Mouse (Mus musculus) erythroblast, embryonic 14.5 days (primary cell): ENCODE measurements around the gene Rps6kb1. TPM values are rescaled to one million over a fixed set of nuclear protein-coding genes. Genes with fewer than 3 reads are reported as not detected.

Experiments
- H3K27me3 ChIP-seq: 2 replicates; pipeline ENCODE4 v1.6.1; 2012; ENCODE audit warnings: inconsistent platforms; ENCODE audit not compliant: control insufficient read depth
- H3K36me3 ChIP-seq: 2 replicates; pipeline ENCODE4 v1.6.1; 2012; ENCODE audit warnings: mild to moderate bottlenecking, inconsistent platforms; ENCODE audit not compliant: control insufficient read depth
- H3K4me1 ChIP-seq: 2 replicates; pipeline ENCODE4 v1.6.1; 2012; ENCODE audit warnings: inconsistent platforms; ENCODE audit not compliant: control insufficient read depth
- H3K4me3 ChIP-seq: replicated peaks from 2 replicates; pipeline ENCODE3; 2012; ENCODE audit warnings: moderate library complexity, mild to moderate bottlenecking, inconsistent platforms
- H3K9me3 ChIP-seq: 2 replicates; pipeline ENCODE4 v1.6.1; 2012; ENCODE audit warnings: low read length, inconsistent platforms, mixed read lengths; ENCODE audit not compliant: control insufficient read depth
- GATA1 ChIP-seq: IDR thresholded peaks from 2 replicates; pipeline ENCODE4 v1.6.1; 2012; ENCODE audit warnings: low read length, inconsistent platforms, mixed read lengths
- TAL1 ChIP-seq: IDR thresholded peaks from 3 replicates; pipeline ENCODE4 v1.6.1; 2012; ENCODE audit warnings: low read length, inconsistent platforms, mixed read lengths
- polyA plus RNA-seq: library from polyadenylated mRNA; stranded (reverse); fragments of >175 nt; gene quantifications from 2 replicates; pipeline ENCODE4 v1.2.3, GENCODE M21; 2012

Rps6kb1 gene
- polyA plus RNA-seq, 1 experiment: 1.4 TPM

DNA sequence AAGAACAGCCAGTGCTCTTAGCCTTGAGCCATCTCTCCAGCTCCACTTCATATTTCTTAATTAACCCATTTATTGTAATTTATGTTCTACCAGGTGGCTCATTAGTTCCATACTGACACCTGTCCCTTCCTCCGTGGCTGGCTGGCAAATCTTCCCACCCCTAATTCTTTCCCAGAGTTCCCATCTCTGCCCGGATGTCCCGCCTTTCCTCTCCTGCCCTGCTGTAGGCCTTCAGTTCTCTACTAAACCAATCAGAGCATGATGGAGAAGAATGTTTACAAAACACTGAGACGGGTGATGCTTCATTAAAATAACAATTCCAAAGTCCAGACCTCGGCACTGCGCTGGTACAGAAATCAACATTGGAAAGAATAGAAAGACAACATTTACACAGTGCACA, 85.7 kb downstream of the Rps6kb1 start:
- Histone ChIP-seq H3K27me3 (no peaks in the 10 kb centered on the region), H3K4me1 (peaks cover under 1% of the 10 kb centered on the region), H3K36me3 (no peaks in the 10 kb centered on the region), H3K4me3 (no peak overlapping the region), H3K9me3 (no peaks in the 10 kb centered on the region; the same call in 1 of the 2 replicates)
- TF ChIP-seq GATA1 (no peak), TAL1 (no peak)

DNA sequence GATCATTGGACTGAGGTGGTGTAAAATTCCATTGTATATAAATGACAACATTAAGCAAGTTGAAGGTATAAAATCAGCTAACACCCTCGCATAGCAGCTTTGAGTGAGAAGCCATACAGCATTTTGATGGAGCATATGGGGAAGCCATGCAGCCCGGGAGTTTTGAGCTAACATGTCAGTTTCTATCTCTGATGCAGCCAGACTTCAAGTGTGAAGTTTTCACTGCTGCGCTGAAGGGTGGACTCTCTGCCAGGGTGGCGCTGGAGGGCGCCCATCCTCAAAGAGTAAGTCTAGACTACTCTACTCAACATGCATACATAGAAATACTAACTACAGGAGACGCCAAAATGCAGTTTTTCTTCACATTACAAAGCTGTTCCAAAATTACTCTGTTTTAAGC, 87.1 kb downstream of the Rps6kb1 start:
- Histone ChIP-seq H3K4me1 (no peaks in the 10 kb centered on the region), H3K36me3 (no peaks in the 10 kb centered on the region), H3K27me3 (no peaks in the 10 kb centered on the region), H3K4me3 (no peak overlapping the region), H3K9me3 (no peaks in the 10 kb centered on the region; the same call in 1 of the 2 replicates)
- no peak for TF ChIP-seq TAL1
- TF ChIP-seq GATA1: no peak

DNA sequence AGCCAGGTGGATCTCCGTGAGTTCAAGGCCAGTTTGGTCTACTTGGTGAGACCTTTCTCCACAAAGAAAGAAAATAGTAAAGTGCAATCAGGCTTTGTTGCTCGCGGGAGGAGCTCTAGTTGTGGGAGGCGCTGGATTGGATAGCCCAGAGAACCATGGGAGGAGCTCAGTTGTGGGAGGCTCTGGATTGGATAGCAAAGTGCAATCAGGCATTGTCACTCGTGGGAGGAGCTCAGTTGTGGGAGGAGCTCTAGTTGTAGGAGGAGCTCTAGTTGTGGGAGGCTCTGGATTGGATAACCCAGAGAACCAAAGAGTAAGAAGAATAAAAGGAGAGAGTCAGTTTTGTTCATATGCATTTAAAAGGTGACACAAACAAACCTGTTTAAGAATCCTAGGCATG, 90.6 kb downstream of the Rps6kb1 start:
- TF ChIP-seq TAL1: no peak
- no peak for TF ChIP-seq GATA1
- Histone ChIP-seq H3K9me3 (no peaks in the 10 kb centered on the region; the same call in 1 of the 2 replicates), H3K4me3 (no peak overlapping the region), H3K27me3 (no peaks in the 10 kb centered on the region), H3K4me1 (no peaks in the 10 kb centered on the region), H3K36me3 (no peaks in the 10 kb centered on the region)

Other genes with a start within 250 kb of the Rps6kb1 start
- 0.34 and 0.42 TPM in 2 replicates for gene Med13, start 187.2 kb downstream of the Rps6kb1 start, polyA plus RNA-seq
- 0.10 and 0.13 TPM in 2 replicates for gene Rnft1, start 60.1 kb downstream of the Rps6kb1 start, polyA plus RNA-seq
- 0.02 and 0.09 TPM in 2 replicates for gene Tubd1, start 186 bp upstream of the Rps6kb1 start, polyA plus RNA-seq
- 1.3 and 2.6 TPM in 2 replicates for gene Vmp1, start 139.0 kb upstream of the Rps6kb1 start, polyA plus RNA-seq
- 0.08 and 0.16 TPM in 2 replicates for gene Ptrh2, start 139.2 kb upstream of the Rps6kb1 start, polyA plus RNA-seq
- gene Cltc, start 212.8 kb upstream of the Rps6kb1 start, polyA plus RNA-seq: 3.4 and 4.8 TPM in 2 replicates